Mouse (Mus musculus): Measurements from ENCODE around the gene Platr17.

DNA sequence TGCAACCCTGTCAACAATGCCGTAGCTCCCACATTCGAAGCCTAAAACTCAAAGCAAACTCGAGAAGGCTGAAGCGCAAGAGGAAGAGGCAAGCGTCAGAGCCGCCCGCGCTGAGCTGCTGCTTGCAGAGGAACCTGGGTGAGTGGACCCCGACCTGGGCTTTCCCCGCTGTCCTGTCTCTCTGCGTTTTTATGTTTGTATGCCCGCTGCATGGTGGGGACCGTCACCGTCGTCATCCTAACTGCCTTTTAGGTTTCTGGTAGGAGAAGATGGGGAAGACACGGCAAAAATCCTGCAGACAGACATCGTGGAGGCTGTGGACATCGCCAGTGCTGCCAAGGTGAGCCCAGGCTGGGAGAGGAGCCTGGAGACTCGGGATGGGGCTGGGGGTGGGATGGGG is 36.4 kb downstream of the Platr17 start:
- TF ChIP-seq POLR2A (IDR thresholded peaks at IDR 0.05; ENCODE audit: extremely low read depth, insufficient read depth, low read length) (no peak), CTCF (IDR thresholded peaks at IDR 0.05; ENCODE audit: extremely low read depth, insufficient read depth, low read length) (no peak)
